ENCODE assay signal across 8 mouse cellular contexts in genomic region chr11:113682897-113683626, GRCm38 (mm10). TPM values are rescaled to one million over a fixed set of nuclear protein-coding genes. Genes with fewer than 3 reads are reported as not detected.
DNase-seq lines count a peak whose midpoint lies in the region; ATAC-seq and TF ChIP-seq lines count a peak whose summit lies in the region.

No protein-coding gene starts in this region.

- H3K4me2 ChIP-seq in intestine, embryonic 16.5 days (ENCODE audit: low read depth, low read length): peak overlapping the region; percentile 79
- H3K4me2 ChIP-seq in liver, embryonic 16.5 days (ENCODE audit: low read depth, low read length): peak overlapping the region; percentile 64
- H3K4me2 ChIP-seq in neural tube, embryonic 11.5 days (ENCODE audit: low read depth): peak overlapping the region; percentile 86

- H3K4me1 ChIP-seq in intestine, embryonic 16.5 days (ENCODE audit: control insufficient read depth, insufficient read depth, low read length): peaks cover 23% of the 10 kb centered on the region
- peaks cover 47% of the 10 kb centered on the region for H3K4me1 ChIP-seq in liver, embryonic 16.5 days (ENCODE audit: control insufficient read depth, low read depth, low read length)
- H3K4me1 ChIP-seq in neural tube, embryonic 11.5 days (ENCODE audit: control insufficient read depth, insufficient read depth, low read length): peaks cover 14% of the 10 kb centered on the region
- peaks cover 8% of the 10 kb centered on the region for H3K4me1 ChIP-seq in testis, adult 2 months (ENCODE audit: control insufficient read depth, insufficient read depth, low read length)

- no peak for TF ChIP-seq CTCF in testis, adult 2 months (IDR thresholded peaks at IDR 0.05; ENCODE audit: control insufficient read depth, insufficient read depth, insufficient replicate concordance, low read depth, low read length)

- no peaks in the 10 kb centered on the region for H3K9me3 ChIP-seq in intestine, embryonic 16.5 days (ENCODE audit: control insufficient read depth, low read length)
- no peaks in the 10 kb centered on the region for H3K9me3 ChIP-seq in liver, embryonic 16.5 days (replicated peaks; ENCODE audit: control insufficient read depth, low read length)
- no peaks in the 10 kb centered on the region for H3K9me3 ChIP-seq in neural tube, embryonic 11.5 days (ENCODE audit: control insufficient read depth, low read length)

- peaks cover 5% of the 10 kb centered on the region; the same call in 1 of the 2 replicates for H3K36me3 ChIP-seq in intestine, embryonic 16.5 days (ENCODE audit: control insufficient read depth, insufficient read depth, low read length)
- peaks cover under 1% of the 10 kb centered on the region; the same call in 1 of the 2 replicates for H3K36me3 ChIP-seq in liver, embryonic 16.5 days (ENCODE audit: control insufficient read depth, insufficient read depth)
- H3K36me3 ChIP-seq in neural tube, embryonic 11.5 days (ENCODE audit: control insufficient read depth, insufficient read depth, low read length): no peaks in the 10 kb centered on the region
- H3K36me3 ChIP-seq in testis, adult 2 months (ENCODE audit: control insufficient read depth, insufficient read depth, low read length): 0 out of 2 replicates have a peak, but pooled peaks cover 3% of the 10 kb centered on the region

- no peaks in the 10 kb centered on the region for H3K27me3 ChIP-seq in intestine, embryonic 16.5 days (replicated peaks; ENCODE audit: control insufficient read depth, insufficient read depth, low read length)
- H3K27me3 ChIP-seq in liver, embryonic 16.5 days (ENCODE audit: control insufficient read depth, insufficient read depth, low read depth, low read length): no peaks in the 10 kb centered on the region
- no peaks in the 10 kb centered on the region for H3K27me3 ChIP-seq in neural tube, embryonic 11.5 days (ENCODE audit: control insufficient read depth, insufficient read depth, low read length)
- no peaks in the 10 kb centered on the region for H3K27me3 ChIP-seq in testis, adult 2 months (ENCODE audit: control insufficient read depth, insufficient read depth, low read length)

- no peak for TF ChIP-seq POLR2A in testis, adult 2 months (IDR thresholded peaks at IDR 0.05; ENCODE audit: control insufficient read depth, low read depth, low read length)

- H3K9ac ChIP-seq in intestine, embryonic 16.5 days (ENCODE audit: low read depth, low read length): peak overlapping the region; percentile 91
- H3K9ac ChIP-seq in liver, embryonic 16.5 days (ENCODE audit: low read depth, low read length): peak overlapping the region; percentile 99
- H3K9ac ChIP-seq in neural tube, embryonic 11.5 days (ENCODE audit: low read length): peak overlapping the region; percentile 87

- peak overlapping the region; percentile 97 for H3K27ac ChIP-seq in intestine, embryonic 16.5 days (ENCODE audit: low read length)
- peak overlapping the region; percentile 99 for H3K27ac ChIP-seq in liver, embryonic 16.5 days (ENCODE audit: low read length)
- H3K27ac ChIP-seq in neural tube, embryonic 11.5 days (ENCODE audit: low read depth, low read length): peak overlapping the region; percentile 95
- H3K27ac ChIP-seq in testis, adult 2 months (ENCODE audit: control insufficient read depth, insufficient read depth, low read depth, low read length): peak overlapping the region; percentile 90

- peak overlapping the region; percentile 93 for H3K4me3 ChIP-seq in intestine, embryonic 16.5 days (ENCODE audit: low read length)
- H3K4me3 ChIP-seq in liver, embryonic 16.5 days (ENCODE audit: low read depth, low read length): peak overlapping the region; percentile 98
- H3K4me3 ChIP-seq in neural tube, embryonic 11.5 days (ENCODE audit: low read depth, low read length): peak overlapping the region; percentile 91
- peak overlapping the region; percentile 93 for H3K4me3 ChIP-seq in testis, adult 2 months (ENCODE audit: control insufficient read depth, low read depth, low read length)

- ATAC-seq in granulocyte monocyte progenitor cell, adult 5-6 weeks (replicated peaks; ENCODE audit: poor library complexity, severe bottlenecking): peak; percentile 58
- peak; percentile 34 for ATAC-seq in intestine, embryonic 16.5 days
- peak; percentile 72 for ATAC-seq in liver, embryonic 16.5 days (ENCODE audit: low read depth)
- ATAC-seq in neural tube, embryonic 11.5 days (ENCODE audit: insufficient read depth, low FRiP score, low TSS enrichment): peak; percentile 14

- DNase-seq in right cerebral cortex, adult 18-20 months: peak; percentile 32
- DNase-seq in right cerebral cortex, adult 2 months (ENCODE audit: low spot score in 2 of 2): no peak
- DNase-seq in embryo, embryonic 10 days (ENCODE audit: low spot score): peak; percentile 74
- peak; percentile 69 for DNase-seq in neural tube, embryonic 11.5 days (ENCODE audit: low spot score)

- 1% methylated on average over 38 of the region's 38 CpGs for WGBS in intestine, embryonic 16.5 days
- WGBS in liver, embryonic 16.5 days (ENCODE audit: insufficient replicate concordance): 5% methylated on average over 38 of the region's 38 CpGs
- 4% methylated on average over 38 of the region's 38 CpGs for WGBS in neural tube, embryonic 11.5 days

RNA-seq across cellular contexts. Expression of gene Fam104a, which starts 0.9 kb away (rescaled TPM):
- total RNA-seq in granulocyte monocyte progenitor cell, adult 5-6 weeks (2014; fragmentation: Nextera tagmentation): 14.4 and 15.6 TPM in 2 replicates
- total RNA-seq in granulocyte monocyte progenitor cell, adult 5-6 weeks (2017): 17.6 and 25.0 TPM in 2 replicates
- polyA plus RNA-seq in intestine, embryonic 16.5 days (2015; fragmentation: Nextera tagmentation; extraction: Ambion mirVana): 40.5 and 41.7 TPM in 2 replicates
- polyA plus RNA-seq in liver, embryonic 16.5 days (2015; fragmentation: Nextera tagmentation; extraction: Ambion mirVana): 38.9 and 39.2 TPM in 2 replicates
- 57.3 and 57.9 TPM in 2 replicates for polyA plus RNA-seq in neural tube, embryonic 11.5 days (2014; fragmentation: Nextera tagmentation; extraction: Ambion mirVana)
- 143 and 168 TPM in 2 replicates for polyA plus RNA-seq in testis, adult 2 months (2012; rRNA removed)

RNA-seq across cellular contexts. Expression of gene D11Wsu47e, which starts 1.1 kb away (rescaled TPM):
- 10.4 and 28.3 TPM in 2 replicates for total RNA-seq in granulocyte monocyte progenitor cell, adult 5-6 weeks (2014; fragmentation: Nextera tagmentation)
- total RNA-seq in granulocyte monocyte progenitor cell, adult 5-6 weeks (2017): 6.4 and 19.0 TPM in 2 replicates
- 13.8 and 14.5 TPM in 2 replicates for polyA plus RNA-seq in intestine, embryonic 16.5 days (2015; fragmentation: Nextera tagmentation; extraction: Ambion mirVana)
- 7.6 and 7.8 TPM in 2 replicates for polyA plus RNA-seq in liver, embryonic 16.5 days (2015; fragmentation: Nextera tagmentation; extraction: Ambion mirVana)
- 24.5 and 25.5 TPM in 2 replicates for polyA plus RNA-seq in neural tube, embryonic 11.5 days (2014; fragmentation: Nextera tagmentation; extraction: Ambion mirVana)
- polyA plus RNA-seq in testis, adult 2 months (2012; rRNA removed): 226 and 236 TPM in 2 replicates

RNA-seq across cellular contexts. Expression of gene Cpsf4l, which starts 26.8 kb away (rescaled TPM):
- not detected in 2 replicates for total RNA-seq in granulocyte monocyte progenitor cell, adult 5-6 weeks (2014; fragmentation: Nextera tagmentation)
- total RNA-seq in granulocyte monocyte progenitor cell, adult 5-6 weeks (2017): not detected in 2 replicates
- polyA plus RNA-seq in intestine, embryonic 16.5 days (2015; fragmentation: Nextera tagmentation; extraction: Ambion mirVana): 0.12 and 0.33 TPM in 2 replicates
- 0.18 TPM in 1 of 2 replicates, not detected in the other for polyA plus RNA-seq in liver, embryonic 16.5 days (2015; fragmentation: Nextera tagmentation; extraction: Ambion mirVana)
- 0.26 and 0.50 TPM in 2 replicates for polyA plus RNA-seq in neural tube, embryonic 11.5 days (2014; fragmentation: Nextera tagmentation; extraction: Ambion mirVana)
- 74.1 and 80.7 TPM in 2 replicates for polyA plus RNA-seq in testis, adult 2 months (2012; rRNA removed)

RNA-seq across cellular contexts. Expression of gene Slc39a11, which starts 33.2 kb away (rescaled TPM):
- 24.8 and 37.0 TPM in 2 replicates for total RNA-seq in granulocyte monocyte progenitor cell, adult 5-6 weeks (2014; fragmentation: Nextera tagmentation)
- total RNA-seq in granulocyte monocyte progenitor cell, adult 5-6 weeks (2017): 30.5 and 36.9 TPM in 2 replicates
- polyA plus RNA-seq in intestine, embryonic 16.5 days (2015; fragmentation: Nextera tagmentation; extraction: Ambion mirVana): 52.8 and 56.5 TPM in 2 replicates
- 13.4 and 14.1 TPM in 2 replicates for polyA plus RNA-seq in liver, embryonic 16.5 days (2015; fragmentation: Nextera tagmentation; extraction: Ambion mirVana)
- polyA plus RNA-seq in neural tube, embryonic 11.5 days (2014; fragmentation: Nextera tagmentation; extraction: Ambion mirVana): 20.1 and 20.5 TPM in 2 replicates
- 8.1 and 8.9 TPM in 2 replicates for polyA plus RNA-seq in testis, adult 2 months (2012; rRNA removed)

RNA-seq across cellular contexts. Expression of gene Cog1, which starts 34.1 kb away (rescaled TPM):
- 39.1 and 63.6 TPM in 2 replicates for total RNA-seq in granulocyte monocyte progenitor cell, adult 5-6 weeks (2014; fragmentation: Nextera tagmentation)
- total RNA-seq in granulocyte monocyte progenitor cell, adult 5-6 weeks (2017): 11.3 and 22.8 TPM in 2 replicates
- polyA plus RNA-seq in intestine, embryonic 16.5 days (2015; fragmentation: Nextera tagmentation; extraction: Ambion mirVana): 24.9 and 25.0 TPM in 2 replicates
- 10.7 and 11.0 TPM in 2 replicates for polyA plus RNA-seq in liver, embryonic 16.5 days (2015; fragmentation: Nextera tagmentation; extraction: Ambion mirVana)
- 44.3 and 47.7 TPM in 2 replicates for polyA plus RNA-seq in neural tube, embryonic 11.5 days (2014; fragmentation: Nextera tagmentation; extraction: Ambion mirVana)
- polyA plus RNA-seq in testis, adult 2 months (2012; rRNA removed): 50.2 and 58.0 TPM in 2 replicates

Comparison
In these comparisons a context has a peak if more than half of its experiments do, and no peak if none do; other contexts are left out.
1. DNase-seq: peak in right cerebral cortex, adult 18-20 months (single experiment), embryo, embryonic 10 days (single experiment) and neural tube, embryonic 11.5 days (single experiment); none in right cerebral cortex, adult 2 months (0 of 2).
2. ATAC-seq: peak in every context shown above with its lines; median percentile 72 in liver, embryonic 16.5 days; 58 in granulocyte monocyte progenitor cell, adult 5-6 weeks; 34 in intestine, embryonic 16.5 days; 14 in neural tube, embryonic 11.5 days.
3. RNA of gene Cpsf4l, which starts 26.8 kb away (polyA plus RNA-seq): 74.1 to 80.7 TPM in testis, adult 2 months; 0.26 to 0.50 TPM in neural tube, embryonic 11.5 days, 0.18 TPM in liver, embryonic 16.5 days and 0.12 to 0.33 TPM in intestine, embryonic 16.5 days; every median in the first group is over 10 times any median in the second.
4. Peak in every context shown above with its lines, with median percentiles within 50 percentile points of each other: H3K27ac ChIP-seq, H3K4me2 ChIP-seq, H3K4me3 ChIP-seq and H3K9ac ChIP-seq.